Mouse (Mus musculus) liver, embryonic 14.5 days (tissue): ENCODE data around the gene Zmiz1.
A peak's percentile ranks its signal among the peaks of the same experiment; 100 is the strongest.

Source experiments
- CTCF ChIP-seq: IDR thresholded peaks from 2 replicates; pipeline ENCODE4 v1.5.1; 2016; ENCODE audit warnings: antibody characterized with exemption, low read depth, control low read depth
- EP300 ChIP-seq: IDR thresholded peaks from 2 replicates; pipeline ENCODE4 v1.6.1; 2016; ENCODE audit warnings: antibody characterized with exemption, low read depth

GRCm38 (mm10) chr14:25539493-25540116 lies 80.6 kb downstream of the Zmiz1 start:
- TF ChIP-seq CTCF (peak; percentile 45), EP300 (no peak)
